Mouse (Mus musculus) heart, embryonic 16.5 days (tissue): Measurements from ENCODE around the gene Hip1. TPM values are rescaled to one million over a fixed set of nuclear protein-coding genes. Genes with fewer than 3 reads are reported as not detected.

Experiments used
- ATAC-seq: fragments of 200-750 bp; cut with Nextera tagmentation; replicated peaks from 2 replicates; pipeline ENCODE4 v1.8.0; 2017; ENCODE audit warnings: moderate number of reproducible peaks; ENCODE audit not compliant: insufficient read depth, low FRiP score; ENCODE audit errors: extremely low read depth
- H3K27ac ChIP-seq: fragments of 300-500 bp; sonication (generic); 2 replicates; pipeline ENCODE4 v1.5.1; 2014; ENCODE audit warnings: mild to moderate bottlenecking, low read length, control low read depth, moderate library complexity
- H3K27me3 ChIP-seq: fragments of 300-500 bp; sonication (generic); 2 replicates; pipeline ENCODE4 v1.6.1; 2014; ENCODE audit warnings: low read length, mixed read lengths; ENCODE audit not compliant: control insufficient read depth, insufficient read depth
- H3K36me3 ChIP-seq: fragments of 300-500 bp; sonication (generic); 2 replicates; pipeline ENCODE4 v1.6.1; 2014; ENCODE audit not compliant: control insufficient read depth, insufficient read depth
- H3K4me1 ChIP-seq: fragments of 300-500 bp; sonication (generic); 2 replicates; pipeline ENCODE4 v1.6.1; 2014; ENCODE audit warnings: low read length, mixed read lengths; ENCODE audit not compliant: control insufficient read depth, insufficient read depth
- H3K4me2 ChIP-seq: fragments of 300-500 bp; sonication (generic); 2 replicates; pipeline ENCODE4 v1.6.1; 2014; ENCODE audit warnings: low read depth, mild to moderate bottlenecking, control low read depth, low read length
- H3K4me3 ChIP-seq: fragments of 300-500 bp; sonication (generic); 2 replicates; pipeline ENCODE4 v1.5.1; 2014; ENCODE audit warnings: mild to moderate bottlenecking, control low read depth, low read length
- H3K9ac ChIP-seq: fragments of 300-500 bp; sonication (generic); 2 replicates; pipeline ENCODE4 v1.6.1; 2014; ENCODE audit warnings: low read length, control low read depth
- H3K9me3 ChIP-seq: fragments of 300-500 bp; sonication (generic); replicated peaks from 2 replicates; pipeline ENCODE4 v1.6.1; 2016; ENCODE audit warnings: low read length; ENCODE audit not compliant: control insufficient read depth
- WGBS: fragments of 180-500 bp; shearing (Covaris S2); extraction: QIAGEN DNeasy Blood & Tissue Kit; methylation state at CpG from one replicate; pipeline ENCODE4 v1.1.7; 2014; 5-methylcytosine and 5-hydroxymethylcytosine counted together
- microRNA-seq: library from miRNA; unstranded; fragments of <30 nt; microRNA quantifications from one replicate; pipeline ENCODE4, GENCODE M21; 2017
- polyA plus RNA-seq: library from polyadenylated mRNA; unstranded; fragments of >200 nt; fragmentation: Nextera tagmentation; extraction: Ambion mirVana; gene quantifications from 2 replicates; pipeline ENCODE4 v1.2.1, GENCODE M21; 2015

The Hip1 gene
- polyA plus RNA-seq, 1 experiment from 2014 or later: 20.3 TPM

GRCm38 (mm10) chr5:135363540-135363939 lies 181.4 kb downstream of the Hip1 start:
- H3K36me3 ChIP-seq: no peaks in the 10 kb centered on the region
- no peak overlapping the region for H3K9ac ChIP-seq
- H3K27me3 ChIP-seq: peaks cover 2% of the 10 kb centered on the region; the same call in 1 of the 2 replicates
- no peak for ATAC-seq
- H3K27ac ChIP-seq: no peak overlapping the region
- no peak overlapping the region for H3K4me3 ChIP-seq
- WGBS: 25% methylated on average over 12 of the region's 12 CpGs
- no peak overlapping the region for H3K4me2 ChIP-seq
- H3K4me1 ChIP-seq: peaks cover 3% of the 10 kb centered on the region; the same call in 1 of the 2 replicates
- H3K9me3 ChIP-seq: no peaks in the 10 kb centered on the region

GRCm38 (mm10) chr5:135362572-135362971 lies 182.3 kb downstream of the Hip1 start:
- ATAC-seq: no peak
- H3K4me3 ChIP-seq: no peak overlapping the region
- 86% methylated on average over 3 of the region's 3 CpGs for WGBS
- no peaks in the 10 kb centered on the region for H3K9me3 ChIP-seq
- H3K27me3 ChIP-seq: peaks cover 2% of the 10 kb centered on the region; the same call in 1 of the 2 replicates
- no peak overlapping the region for H3K4me2 ChIP-seq
- no peak overlapping the region for H3K27ac ChIP-seq
- H3K36me3 ChIP-seq: no peaks in the 10 kb centered on the region
- no peak overlapping the region for H3K9ac ChIP-seq
- H3K4me1 ChIP-seq: peaks cover 3% of the 10 kb centered on the region; the same call in 1 of the 2 replicates

GRCm38 (mm10) chr5:135359772-135360171 lies 185.1 kb downstream of the Hip1 start:
- no peak for ATAC-seq
- Histone ChIP-seq H3K4me3 (no peak overlapping the region), H3K9me3 (no peaks in the 10 kb centered on the region), H3K4me2 (no peak overlapping the region), H3K9ac (no peak overlapping the region), H3K27me3 (no peaks in the 10 kb centered on the region), H3K27ac (no peak overlapping the region), H3K4me1 (peaks cover 3% of the 10 kb centered on the region; the same call in 1 of the 2 replicates), H3K36me3 (no peaks in the 10 kb centered on the region)
- 61% methylated on average over 2 of the region's 2 CpGs for WGBS

- 74% methylated on average over 2 of the region's 2 CpGs for WGBS
These were observed 187.4 kb downstream of the Hip1 start for GRCm38 (mm10) chr5:135357556-135357955.

More at GRCm38 (mm10) chr5:135357556-135357955, 187.4 kb downstream of the Hip1 start:
- Histone ChIP-seq H3K4me1 (peaks cover 3% of the 10 kb centered on the region; the same call in 1 of the 2 replicates), H3K9me3 (no peaks in the 10 kb centered on the region), H3K27me3 (0 out of 2 replicates have a peak, but pooled peaks cover 2% of the 10 kb centered on the region), H3K4me3 (no peak overlapping the region), H3K36me3 (no peaks in the 10 kb centered on the region), H3K9ac (no peak overlapping the region), H3K27ac (no peak overlapping the region), H3K4me2 (no peak overlapping the region)
- no peak for ATAC-seq

Small RNA genes lying within 50 kb of the gene (microRNA-seq; reads per million reads assigned to microRNA genes)
- gene Mir7033: not detected

Other genes starting within 250 kb of the Hip1 start
- 0.11 TPM in 1 of 2 replicates, not detected in the other for gene Fkbp6, start 195.1 kb downstream of the Hip1 start, polyA plus RNA-seq
- gene Trim50, start 191.8 kb downstream of the Hip1 start, polyA plus RNA-seq: not detected in 2 replicates
- gene Nsun5, start 175.2 kb downstream of the Hip1 start, polyA plus RNA-seq: 21.2 and 23.3 TPM in 2 replicates
- 7.4 and 7.6 TPM in 2 replicates for gene Pom121, start 150.6 kb downstream of the Hip1 start, polyA plus RNA-seq
- not detected in 2 replicates for gene Ccl26, start 18.4 kb upstream of the Hip1 start, polyA plus RNA-seq
- 4.4 and 7.3 TPM in 2 replicates for gene Ccl24, start 27.9 kb upstream of the Hip1 start, polyA plus RNA-seq
- gene Rhbdd2, start 87.5 kb upstream of the Hip1 start, polyA plus RNA-seq: 30.3 and 32.2 TPM in 2 replicates
- gene Por, start 124.9 kb upstream of the Hip1 start, polyA plus RNA-seq: 52.6 and 56.7 TPM in 2 replicates
- gene Tmem120a, start 199.3 kb upstream of the Hip1 start, polyA plus RNA-seq: 36.3 and 37.4 TPM in 2 replicates
- 0.15 and 0.56 TPM in 2 replicates for gene Styxl1, start 233.3 kb upstream of the Hip1 start, polyA plus RNA-seq
- gene Mdh2, start 233.4 kb upstream of the Hip1 start, polyA plus RNA-seq: 1,315 and 1,333 TPM in 2 replicates